Mouse (Mus musculus): ENCODE measurements around the gene Grpr. TPM values are rescaled to one million over a fixed set of nuclear protein-coding genes. Genes with fewer than 3 reads are reported as not detected.

Grpr gene
- not detected in 2 replicates for total RNA-seq (2023)

GRCm38 (mm10) chrX:163549666-163550065 is at the start of gene Grpr:
Grpr (minus strand) TSS chrX:163549677.

Other genes starting within 250 kb of the Grpr start
- gene Rnf138rt1, start 211.7 kb upstream of the Grpr start, total RNA-seq (2023) = 0.66 and 0.79 TPM in 2 replicates

Data from neutrophil, adult 65 days (primary cell).